Mouse (Mus musculus) myocyte (in vitro differentiated cells): ENCODE measurements around the gene Gm20388. TPM values are rescaled to one million over a fixed set of nuclear protein-coding genes. Genes with fewer than 3 reads are reported as not detected.

Experiments
- H3K27me3 ChIP-seq: one replicate; pipeline ENCODE4 v1.6.1; 2011; ENCODE audit not compliant: control insufficient read depth, insufficient read depth, insufficient read length
- H3K36me3 ChIP-seq: one replicate; pipeline ENCODE4 v1.6.1; 2011; ENCODE audit not compliant: control insufficient read depth, insufficient read depth
- H3K4me2 ChIP-seq: one replicate; pipeline ENCODE4 v1.6.1; 2011; ENCODE audit warnings: low read depth, control low read depth
- H3K4me3 ChIP-seq: one replicate; pipeline ENCODE4 v1.5.1; 2011; ENCODE audit warnings: mild to moderate bottlenecking, control low read depth, moderate library complexity
- H3K79me2 ChIP-seq: one replicate; pipeline ENCODE4 v1.6.1; 2011; ENCODE audit not compliant: control insufficient read depth, insufficient read depth
- H3ac ChIP-seq: one replicate; pipeline ENCODE4 v1.6.1; 2011; ENCODE audit not compliant: control insufficient read depth, insufficient read length
- CEBPB ChIP-seq: IDR thresholded peaks from 2 replicates; pipeline ENCODE4 v1.6.1; 2011; ENCODE audit warnings: mild to moderate bottlenecking, moderate library complexity; ENCODE audit not compliant: poor library complexity, insufficient read depth, severe bottlenecking
- E2F4 ChIP-seq: IDR thresholded peaks from one replicate; pipeline ENCODE4 v1.6.1; 2011; ENCODE audit warnings: mild to moderate bottlenecking, control low read depth, moderate library complexity; ENCODE audit not compliant: insufficient read depth
- MAX ChIP-seq: IDR thresholded peaks from one replicate; pipeline ENCODE4 v1.6.1; 2011; ENCODE audit warnings: low read depth, mild to moderate bottlenecking, control low read depth
- MYOD1 ChIP-seq, 3 experiments: IDR thresholded peaks; one replicate each; pipeline ENCODE4 v1.6.1; 2011; ENCODE audit warnings: control low read depth in 2 of 3, low read depth in 2 of 3, mild to moderate bottlenecking in 2 of 3, moderate library complexity in 1 of 3; ENCODE audit not compliant: insufficient read length in 2 of 3, control insufficient read depth in 1 of 3
- MYOG ChIP-seq, 3 experiments: IDR thresholded peaks; one replicate each; pipeline ENCODE4 v1.6.1; 2011; ENCODE audit warnings: control low read depth in 2 of 3, low read depth in 2 of 3, mild to moderate bottlenecking in 2 of 3; ENCODE audit not compliant: insufficient read length in 2 of 3, control insufficient read depth in 1 of 3, insufficient read depth in 1 of 3
- POLR2A ChIP-seq: IDR thresholded peaks from one replicate; pipeline ENCODE4 v1.6.1; 2011; ENCODE audit warnings: low read depth, mild to moderate bottlenecking, control low read depth, moderate library complexity; ENCODE audit not compliant: insufficient read length
- POLR2AphosphoS2 ChIP-seq: IDR thresholded peaks from one replicate; pipeline ENCODE4 v1.6.1; 2011; ENCODE audit warnings: low read depth, control low read depth; ENCODE audit not compliant: insufficient read length
- REST ChIP-seq: IDR thresholded peaks from one replicate; pipeline ENCODE4 v1.6.1; 2011; ENCODE audit warnings: mild to moderate bottlenecking, control low read depth, moderate library complexity; ENCODE audit not compliant: insufficient read depth, insufficient read length
- SRF ChIP-seq: IDR thresholded peaks from one replicate; pipeline ENCODE4 v1.6.1; 2011; ENCODE audit warnings: low read depth; ENCODE audit not compliant: control insufficient read depth, insufficient read length
- TCF12 ChIP-seq: IDR thresholded peaks from one replicate; pipeline ENCODE4 v1.6.1; 2011; ENCODE audit warnings: mild to moderate bottlenecking, control low read depth; ENCODE audit not compliant: poor library complexity, insufficient read depth, severe bottlenecking
- TCF3 ChIP-seq: IDR thresholded peaks from one replicate; pipeline ENCODE4 v1.6.1; 2011; ENCODE audit warnings: low read depth, control low read depth; ENCODE audit not compliant: insufficient read length
- USF1 ChIP-seq: IDR thresholded peaks from one replicate; pipeline ENCODE4 v1.6.1; 2011; ENCODE audit warnings: low read depth, mild to moderate bottlenecking, control low read depth, moderate library complexity
- polyA plus RNA-seq: library from polyadenylated mRNA; unstranded; fragments of >200 nt; fragmentation: generic; extraction: Trizol; gene quantifications from one replicate; pipeline ENCODE4 v1.2.1, GENCODE M21; 2012; ENCODE audit warnings: missing spikeins

The Gm20388 gene
- polyA plus RNA-seq, 1 experiment: 15.3 TPM

DNA sequence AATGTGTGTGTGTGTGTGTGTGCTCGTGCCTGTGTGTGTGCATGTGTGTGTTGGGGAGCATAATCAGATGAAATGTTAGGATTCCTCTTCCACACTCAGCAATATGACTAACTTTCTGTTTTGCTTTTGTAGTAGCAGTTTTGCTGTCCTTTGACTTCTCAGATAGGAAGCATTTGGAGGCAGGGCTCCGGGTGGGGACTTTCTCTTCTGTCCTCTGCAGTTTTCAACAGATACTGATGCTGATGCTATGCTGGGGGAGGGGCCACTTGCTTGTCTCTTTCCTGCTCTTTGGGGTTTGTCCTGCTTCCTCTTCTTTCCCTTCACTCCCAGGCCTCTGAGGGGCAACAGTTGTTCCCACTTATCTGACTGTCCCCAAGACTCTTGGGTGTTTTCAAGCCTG, 4319.2 kb downstream of the Gm20388 start:
- TF ChIP-seq TCF12 (no peak), POLR2A (no peak), USF1 (no peak), SRF (no peak)
- Histone ChIP-seq H3K36me3 (no peaks in the 10 kb centered on the region), H3ac (no peak overlapping the region), H3K79me2 (peaks cover 24% of the 10 kb centered on the region), H3K4me3 (no peak overlapping the region), H3K4me2 (no peak overlapping the region), H3K27me3 (no peaks in the 10 kb centered on the region)

DNA sequence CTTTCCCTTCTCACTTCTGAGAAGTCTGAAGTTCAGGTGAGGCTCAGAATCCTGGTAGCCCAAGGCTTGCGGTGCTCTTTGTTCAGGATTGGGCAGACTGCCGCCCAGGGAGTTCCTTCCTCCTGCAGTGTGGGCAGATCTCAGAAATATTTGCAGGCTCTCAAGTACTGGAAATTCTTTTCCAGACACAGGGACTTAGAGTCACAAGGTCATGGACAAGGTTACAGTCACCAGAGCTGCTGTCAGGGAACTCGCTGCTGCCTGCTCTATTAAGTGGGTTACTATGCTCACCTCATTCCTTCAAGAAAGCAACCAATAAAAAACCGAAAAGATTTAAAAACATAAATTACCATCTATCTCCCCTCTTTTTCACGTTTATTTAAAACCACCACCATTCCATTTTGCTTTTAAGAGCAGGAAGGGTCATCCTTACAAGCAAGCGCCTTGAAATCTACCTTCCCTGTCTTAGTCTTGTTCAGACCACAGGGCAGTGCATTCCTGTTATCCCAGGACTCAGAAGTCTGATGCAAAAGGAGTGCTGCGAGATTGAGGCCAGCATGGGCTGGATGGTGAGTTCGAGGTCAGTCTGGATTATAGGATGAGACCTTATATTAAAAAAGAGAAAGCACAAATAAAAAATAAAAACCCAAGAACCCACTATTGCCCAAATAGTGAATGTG, 4320.0 kb downstream of the Gm20388 start:
- peak overlapping the region; percentile 76 for H3K4me3 ChIP-seq
- H3K27me3 ChIP-seq: no peaks in the 10 kb centered on the region
- TF ChIP-seq MYOD1 (IDR thresholded peaks at IDR 0.05; ENCODE audit: control insufficient read depth in 1 of 3, insufficient read length in 2 of 3, low read depth in 2 of 3) (no peak), TCF3 (no peak), MYOG (IDR thresholded peaks at IDR 0.05; ENCODE audit: control insufficient read depth in 1 of 3, insufficient read depth in 1 of 3, insufficient read length in 2 of 3, low read depth in 2 of 3) (no peak), TCF12 (no peak)
- H3K79me2 ChIP-seq: peaks cover 32% of the 10 kb centered on the region
- peak overlapping the region; percentile 61 for H3K4me2 ChIP-seq
- H3ac ChIP-seq: peak overlapping the region; percentile 85
- no peaks in the 10 kb centered on the region for H3K36me3 ChIP-seq

DNA sequence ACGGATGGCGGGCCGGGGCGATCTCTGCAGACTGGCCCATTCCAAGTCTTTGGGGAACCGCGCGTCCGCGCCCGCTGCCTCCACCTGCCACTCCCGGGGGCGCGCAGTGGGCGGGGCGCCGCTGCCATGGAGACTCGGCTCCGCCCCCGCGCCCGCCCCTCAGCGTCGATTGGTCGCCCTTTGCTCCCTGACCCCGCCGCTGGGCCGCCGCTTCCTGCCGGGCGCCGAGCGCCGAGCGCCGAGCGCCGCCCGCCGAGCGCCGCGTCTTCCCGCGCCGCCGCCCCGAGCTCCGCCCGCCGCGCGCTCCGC, 4320.5 kb downstream of the Gm20388 start, which contains the start of gene Galnt2:
Galnt2 (plus strand) TSS at position 216 of the 309 bp plus-strand sequence.
- Histone ChIP-seq H3ac (peak within 1 kb of the TSS; percentile 85), H3K4me2 (peak within 1 kb of the TSS; percentile 93), H3K27me3 (no peaks in the 10 kb centered on the region), H3K79me2 (peaks cover 32% of the 10 kb centered on the region), H3K36me3 (no peaks in the 10 kb centered on the region), H3K4me3 (peak within 1 kb of the TSS; percentile 76)
- TF ChIP-seq MYOD1 (IDR thresholded peaks at IDR 0.05; ENCODE audit: control insufficient read depth in 1 of 3, insufficient read length in 2 of 3, low read depth in 2 of 3) (peak in 2 of 3 experiments; percentile 43 to 80), USF1 (no peak), POLR2A (no peak), CEBPB (no peak), MYOG (IDR thresholded peaks at IDR 0.05; ENCODE audit: control insufficient read depth in 1 of 3, insufficient read depth in 1 of 3, insufficient read length in 2 of 3, low read depth in 2 of 3) (peak in 2 of 3 experiments; percentile 51 to 64)

DNA sequence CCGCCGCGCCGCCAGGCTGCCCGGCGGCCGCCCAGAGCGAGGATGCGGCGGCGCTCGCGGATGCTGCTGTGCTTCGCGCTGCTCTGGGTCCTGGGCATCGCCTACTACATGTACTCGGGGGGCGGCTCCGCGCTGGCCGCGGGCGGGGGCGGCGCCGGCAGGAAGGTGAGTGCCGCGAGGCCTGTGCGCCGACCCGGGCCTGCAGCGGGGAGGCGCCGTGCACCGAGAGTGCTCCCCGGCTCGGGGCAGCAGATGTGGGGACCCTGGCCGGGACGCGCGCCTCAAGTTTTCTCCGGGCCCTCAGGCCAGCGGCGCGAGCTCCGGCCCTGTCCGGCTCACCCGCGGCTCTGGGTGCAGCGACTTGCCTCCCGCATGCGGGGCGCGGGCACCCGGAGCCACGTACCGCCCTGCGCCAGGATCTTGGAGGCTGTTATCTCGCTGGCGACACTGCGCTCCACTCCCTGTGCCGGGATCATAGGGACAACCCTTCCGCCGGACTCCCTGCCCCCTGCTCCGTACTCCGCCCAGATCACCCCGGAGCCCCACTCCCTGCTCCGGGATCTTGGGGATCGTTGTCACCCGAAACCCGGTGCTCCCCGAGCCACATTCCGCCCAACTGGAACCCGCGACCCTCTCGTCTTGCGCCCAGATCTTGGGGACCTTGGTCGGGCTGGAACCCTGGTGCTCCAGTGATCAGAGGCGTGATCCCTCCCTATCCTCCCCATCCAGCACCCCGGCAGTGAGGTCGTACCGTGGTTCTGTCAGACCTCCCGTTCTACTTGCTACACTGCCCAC, 4321.0 kb downstream of the Gm20388 start:
- Histone ChIP-seq H3K27me3 (no peaks in the 10 kb centered on the region), H3K4me3 (peak overlapping the region; percentile 76), H3ac (peak overlapping the region; percentile 85), H3K4me2 (peak overlapping the region; percentile 93), H3K79me2 (peaks cover 32% of the 10 kb centered on the region), H3K36me3 (no peaks in the 10 kb centered on the region)
- peak; percentile 61 for TF ChIP-seq POLR2AphosphoS2
- TF ChIP-seq TCF12: no peak
- TF ChIP-seq CEBPB: no peak
- no peak for TF ChIP-seq MYOG (IDR thresholded peaks at IDR 0.05; ENCODE audit: control insufficient read depth in 1 of 3, insufficient read depth in 1 of 3, insufficient read length in 2 of 3, low read depth in 2 of 3)
- peak; percentile 70 for TF ChIP-seq POLR2A
- peak in 1 of 3 experiments; percentile 17 for TF ChIP-seq MYOD1 (IDR thresholded peaks at IDR 0.05; ENCODE audit: control insufficient read depth in 1 of 3, insufficient read length in 2 of 3, low read depth in 2 of 3)
- no peak for TF ChIP-seq USF1
- no peak for TF ChIP-seq TCF3
- no peak for TF ChIP-seq REST
- no peak for TF ChIP-seq SRF

DNA sequence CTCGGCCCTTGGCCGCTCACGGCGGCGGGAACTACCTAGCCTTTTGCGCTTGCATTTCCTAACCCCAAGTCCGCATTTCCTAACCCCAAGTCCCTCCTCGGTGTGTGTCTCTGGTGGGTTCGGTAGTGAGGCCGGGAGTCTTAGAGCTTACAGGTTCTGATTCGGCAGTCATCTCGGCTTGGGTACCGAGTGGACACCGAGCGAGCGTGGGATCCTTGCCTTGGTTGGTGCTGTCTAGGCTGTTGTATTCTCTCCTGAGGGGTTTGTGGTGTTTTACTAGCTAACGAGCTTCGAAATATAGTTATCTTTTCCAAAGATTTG, 4321.6 kb downstream of the Gm20388 start:
- TF ChIP-seq SRF (no peak), CEBPB (no peak), TCF12 (no peak), REST (no peak), MAX (no peak), USF1 (no peak), MYOD1 (IDR thresholded peaks at IDR 0.05; ENCODE audit: control insufficient read depth in 1 of 3, insufficient read length in 2 of 3, low read depth in 2 of 3) (no peak), MYOG (IDR thresholded peaks at IDR 0.05; ENCODE audit: control insufficient read depth in 1 of 3, insufficient read depth in 1 of 3, insufficient read length in 2 of 3, low read depth in 2 of 3) (no peak), TCF3 (no peak), E2F4 (no peak), POLR2A (no peak), POLR2AphosphoS2 (no peak)
- H3K27me3 ChIP-seq: no peaks in the 10 kb centered on the region
- peaks cover 33% of the 10 kb centered on the region for H3K79me2 ChIP-seq

More for the DNA sequence above, 4321.6 kb downstream of the Gm20388 start:
- Histone ChIP-seq H3K36me3 (no peaks in the 10 kb centered on the region), H3K4me2 (peak overlapping the region; percentile 93), H3ac (peak overlapping the region; percentile 85), H3K4me3 (peak overlapping the region; percentile 76)
